Mouse (Mus musculus) cerebellum, adult 11-12 months (tissue): ENCODE results near the gene Idh1.

Experiments
- DNase-seq: peaks from one replicate; pipeline ENCODE4 v3.0.0; 2022

Idh1 gene

DNA sequence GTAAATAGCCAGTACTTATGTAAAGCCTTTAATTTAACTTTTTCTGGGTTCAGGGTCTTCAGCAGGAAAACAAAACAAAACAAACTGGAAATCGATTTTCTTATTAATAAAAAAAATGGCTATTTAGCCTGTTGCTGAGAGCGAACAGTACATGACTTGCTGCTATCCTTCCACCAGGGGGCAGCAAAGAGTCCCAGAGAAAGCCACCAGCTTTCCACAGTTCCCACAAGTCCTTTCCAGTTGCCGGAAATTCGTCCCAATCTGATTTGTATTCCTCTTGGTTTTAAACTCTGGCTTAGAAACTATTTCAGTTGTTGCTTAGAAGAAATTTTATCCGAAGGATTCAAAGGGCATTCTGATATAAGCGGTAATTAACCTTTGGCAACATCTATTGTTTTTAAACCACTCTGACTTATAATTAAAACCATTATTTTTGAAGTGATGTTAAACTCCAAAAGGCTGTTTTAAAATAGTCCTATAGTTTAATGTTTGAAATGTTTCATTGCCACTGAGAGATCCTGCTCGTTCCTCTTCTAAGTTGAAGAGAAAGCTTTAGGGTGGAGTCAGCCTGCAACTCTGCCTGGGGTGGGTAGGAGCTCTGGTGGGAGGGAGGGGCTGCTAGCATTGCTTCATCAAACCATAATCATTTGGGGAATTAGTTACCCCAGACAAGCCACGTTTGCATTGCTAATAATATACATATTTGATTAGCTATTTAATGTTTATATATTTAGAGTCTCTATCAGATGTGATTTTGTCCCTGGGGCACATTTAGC is 74.1 kb downstream of the Idh1 start:
- DNase-seq, result peak; percentile 36

DNA sequence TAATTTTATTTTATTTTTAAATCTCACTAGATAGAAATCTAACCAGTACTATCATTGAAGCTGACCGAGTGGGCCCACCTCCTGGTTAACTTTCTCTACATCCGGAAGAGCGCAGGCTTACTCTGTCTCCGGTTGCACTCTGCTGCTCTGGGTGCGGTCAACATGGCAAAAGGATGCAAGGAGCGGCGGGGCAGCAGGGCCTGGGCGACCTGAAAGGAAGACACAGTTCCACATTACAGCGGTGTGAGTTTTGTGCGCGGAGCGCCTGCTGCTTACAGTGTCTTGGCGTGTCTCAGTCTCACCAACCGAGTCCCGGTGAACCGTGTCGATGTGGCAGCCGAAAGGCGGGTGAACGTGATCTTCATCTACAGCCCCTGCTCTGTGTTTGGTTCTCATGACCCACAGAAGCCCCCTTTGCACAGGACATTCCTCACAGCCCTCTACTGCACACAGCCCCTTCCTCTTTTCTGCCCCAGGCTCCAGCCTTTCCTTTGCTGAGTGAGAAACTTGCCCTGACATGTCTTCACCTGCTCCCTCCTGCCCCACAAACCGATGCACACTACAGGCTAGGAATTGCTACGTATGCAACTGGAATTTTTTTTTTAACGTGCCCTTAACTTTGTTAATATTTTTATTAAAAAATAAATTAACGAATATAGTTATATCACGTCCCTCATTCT is 76.4 kb downstream of the Idh1 start:
- no peak for DNase-seq

DNA sequence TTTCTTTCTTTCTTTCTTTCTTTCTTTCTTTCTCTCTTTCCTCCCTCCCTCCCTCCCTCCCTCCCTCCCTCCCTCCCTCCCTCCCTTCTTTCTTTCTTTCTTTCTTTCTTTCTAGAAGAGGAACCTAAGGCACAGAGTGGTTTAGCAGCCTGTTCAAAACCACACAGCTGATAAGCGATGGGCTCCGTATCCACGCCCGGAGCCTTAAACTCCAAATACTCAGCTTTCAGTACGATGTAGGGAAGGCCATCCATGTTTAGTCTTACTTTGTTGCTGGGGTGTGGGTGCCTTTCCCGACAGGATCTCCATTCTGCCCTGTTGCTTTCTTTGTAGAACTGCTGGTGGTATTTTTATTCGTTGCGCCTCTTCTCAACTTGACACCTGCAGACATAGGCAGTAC is 77.1 kb downstream of the Idh1 start:
- no peak for DNase-seq
